Mouse (Mus musculus): ENCODE measurements around the gene Ncf4. TPM values are rescaled to one million over a fixed set of nuclear protein-coding genes. Genes with fewer than 3 reads are reported as not detected.
"Not testable (repeated sequence)": the region's sequence is repeated elsewhere in the genome, so short reads cannot be mapped to it uniquely, and the experiment has no call there.

The Ncf4 gene
- total RNA-seq, 2 experiments from 2014 or later, result 3.4 to 3.9 TPM

- no peak for DNase-seq (ENCODE audit: low spot score in 2 of 2)
Measured at GRCm38 (mm10) chr15:78248410-78248809, 3.8 kb downstream of the Ncf4 start.

GRCm38 (mm10) chr15:78254751-78255150 is 10.2 kb downstream of the Ncf4 start:
- peak in 1 of 2 experiments; percentile 46 for DNase-seq (ENCODE audit: low spot score in 2 of 2)

- not testable (repeated sequence) for DNase-seq (ENCODE audit: low spot score in 2 of 2)
Measured at GRCm38 (mm10) chr15:78256602-78257259, 12.1 kb downstream of the Ncf4 start.

- DNase-seq (ENCODE audit: low spot score in 2 of 2), result peak in 1 of 2 experiments; percentile 41
Measured at GRCm38 (mm10) chr15:78257326-78258050, 12.9 kb downstream of the Ncf4 start.

GRCm38 (mm10) chr15:78258246-78258865 is 13.8 kb downstream of the Ncf4 start:
- no peak for DNase-seq (ENCODE audit: low spot score in 2 of 2)

- DNase-seq (ENCODE audit: low spot score in 2 of 2), result no peak
Measured at GRCm38 (mm10) chr15:78260668-78261333, 16.2 kb downstream of the Ncf4 start.

- no peak for DNase-seq (ENCODE audit: low spot score in 2 of 2)
Measured at GRCm38 (mm10) chr15:78263286-78263685, 18.7 kb downstream of the Ncf4 start.

- DNase-seq (ENCODE audit: low spot score in 2 of 2), result no peak
Measured at GRCm38 (mm10) chr15:78267441-78267840, 22.8 kb downstream of the Ncf4 start.

GRCm38 (mm10) chr15:78267865-78268264 is 23.3 kb downstream of the Ncf4 start:
- no peak for DNase-seq (ENCODE audit: low spot score in 2 of 2)

- DNase-seq (ENCODE audit: low spot score in 2 of 2), result no peak
Measured at GRCm38 (mm10) chr15:78271208-78271607, 26.6 kb downstream of the Ncf4 start.

GRCm38 (mm10) chr15:78278308-78278707 is 33.7 kb downstream of the Ncf4 start:
- no peak for DNase-seq (ENCODE audit: low spot score in 2 of 2)

- DNase-seq (ENCODE audit: low spot score in 2 of 2), result no peak
Measured at GRCm38 (mm10) chr15:78287941-78288340, 43.3 kb downstream of the Ncf4 start.

GRCm38 (mm10) chr15:78289775-78290174 is 45.2 kb downstream of the Ncf4 start:
- not testable (repeated sequence) for DNase-seq (ENCODE audit: low spot score in 2 of 2)

GRCm38 (mm10) chr15:78293228-78293627 is 48.6 kb downstream of the Ncf4 start:
- not testable (repeated sequence) for DNase-seq (ENCODE audit: low spot score in 2 of 2)

- no peak for DNase-seq (ENCODE audit: low spot score in 2 of 2)
Measured at GRCm38 (mm10) chr15:78293716-78294115, 49.1 kb downstream of the Ncf4 start.

GRCm38 (mm10) chr15:78298558-78298957 is 54.0 kb downstream of the Ncf4 start:
- DNase-seq (ENCODE audit: low spot score in 2 of 2), result no peak

GRCm38 (mm10) chr15:78299641-78300040 is 55.0 kb downstream of the Ncf4 start:
- no peak for DNase-seq (ENCODE audit: low spot score in 2 of 2)

- DNase-seq (ENCODE audit: low spot score in 2 of 2), result no peak
Measured at GRCm38 (mm10) chr15:78300773-78301172, 56.2 kb downstream of the Ncf4 start.

- DNase-seq (ENCODE audit: low spot score in 2 of 2), result no peak
Measured at GRCm38 (mm10) chr15:78302718-78303117, 58.1 kb downstream of the Ncf4 start.

- DNase-seq (ENCODE audit: low spot score in 2 of 2), result no peak
Measured at GRCm38 (mm10) chr15:78303665-78304233, 59.1 kb downstream of the Ncf4 start.

GRCm38 (mm10) chr15:78305341-78305933 is 60.8 kb downstream of the Ncf4 start, which contains the start of gene Csf2rb2:
Gene Csf2rb2, minus strand, starts transcription at chr15:78305721.
- DNase-seq (ENCODE audit: low spot score in 2 of 2), result no peak
